Mouse (Mus musculus): ENCODE data around the gene 5430403G16Rik.
"Not testable (repeated sequence)": the region's sequence is repeated elsewhere in the genome, so short reads cannot be mapped to it uniquely, and the experiment has no call there.

GRCm38 (mm10) chr5:109691205-109691965 lies 544 bp upstream of the 5430403G16Rik start:
- not testable (repeated sequence) for TF ChIP-seq POLR2A (IDR thresholded peaks at IDR 0.05; ENCODE audit: borderline replicate concordance, insufficient read depth, low read length); CTCF (IDR thresholded peaks at IDR 0.05; ENCODE audit: borderline replicate concordance, insufficient read depth, low read depth, low read length)

Data from cerebellum, adult 2 months (tissue).